Mouse (Mus musculus) layer of hippocampus, adult 8-10 months (tissue): ENCODE data around the gene Pmfbp1. TPM values are rescaled to one million over a fixed set of nuclear protein-coding genes. Genes with fewer than 3 reads are reported as not detected.
"Not testable (repeated sequence)": the region's sequence is repeated elsewhere in the genome, so short reads cannot be mapped to it uniquely, and the experiment has no call there.

Experiments
- DNase-seq, 2 experiments: peaks; one replicate each; pipeline ENCODE4 v3.0.0; 2022; ENCODE audit warnings: low spot score in 2 of 2
- total RNA-seq, 4 experiments: library from RNA; stranded (reverse); gene quantifications; 2 replicates each; pipeline ENCODE4 v1.2.4; 2022

Gene Pmfbp1
- under 1 TPM in 2 of 4 experiments, not detected in 2; 0.20 to 0.45 TPM for total RNA-seq

- no peak for DNase-seq
Measured at GRCm38 (mm10) chr8:109493727-109494126, at the start of gene Pmfbp1. TSS of gene Pmfbp1 (plus strand) at chr8:109494027.

GRCm38 (mm10) chr8:109446896-109447295, 46.9 kb upstream of the Pmfbp1 start:
- not testable (repeated sequence) for DNase-seq

DNA sequence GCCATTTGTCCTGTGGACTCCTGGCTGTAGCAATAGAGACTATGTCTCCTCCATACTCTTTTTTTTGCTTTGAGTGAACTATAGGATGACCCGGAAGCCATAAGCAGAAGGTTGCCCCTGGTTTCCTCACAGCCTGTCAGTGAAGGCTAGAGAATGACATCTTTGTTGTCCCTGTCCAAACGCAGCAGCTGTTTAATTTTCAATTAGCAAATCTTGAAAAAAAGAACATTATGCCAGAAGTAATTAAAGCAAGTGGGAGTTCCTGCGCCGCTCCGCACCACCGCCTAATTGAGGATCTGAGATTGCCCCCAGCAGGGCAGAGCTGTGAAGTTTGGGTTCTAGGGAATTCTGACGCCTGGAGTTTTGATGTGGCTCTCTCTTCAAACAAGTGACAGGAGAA, 42.8 kb upstream of the Pmfbp1 start:
- DNase-seq, result no peak

GRCm38 (mm10) chr8:109455113-109455512, 38.7 kb upstream of the Pmfbp1 start:
- no peak for DNase-seq

DNA sequence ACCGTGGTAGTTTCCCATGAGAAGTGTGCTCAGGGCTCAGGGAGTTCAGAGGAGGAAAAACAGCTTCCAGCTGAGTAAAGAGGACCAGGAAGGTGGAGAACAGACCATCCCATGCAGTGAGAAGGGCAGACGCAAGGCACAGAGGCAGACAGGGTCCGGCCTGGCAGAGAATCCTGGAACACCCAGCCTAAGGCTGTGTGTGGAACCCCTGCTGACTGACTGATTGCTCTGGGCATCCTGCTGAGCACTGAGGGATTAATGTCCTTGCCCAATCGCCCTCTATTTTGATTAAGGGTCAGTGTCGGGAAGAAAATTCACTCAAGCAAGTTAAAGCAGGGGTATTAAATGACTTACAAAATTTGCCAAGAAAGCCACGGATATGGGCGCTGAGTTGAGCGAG, 36.4 kb upstream of the Pmfbp1 start:
- DNase-seq, result no peak

- DNase-seq, result no peak
Measured at GRCm38 (mm10) chr8:109458580-109458979, 35.2 kb upstream of the Pmfbp1 start.

DNA sequence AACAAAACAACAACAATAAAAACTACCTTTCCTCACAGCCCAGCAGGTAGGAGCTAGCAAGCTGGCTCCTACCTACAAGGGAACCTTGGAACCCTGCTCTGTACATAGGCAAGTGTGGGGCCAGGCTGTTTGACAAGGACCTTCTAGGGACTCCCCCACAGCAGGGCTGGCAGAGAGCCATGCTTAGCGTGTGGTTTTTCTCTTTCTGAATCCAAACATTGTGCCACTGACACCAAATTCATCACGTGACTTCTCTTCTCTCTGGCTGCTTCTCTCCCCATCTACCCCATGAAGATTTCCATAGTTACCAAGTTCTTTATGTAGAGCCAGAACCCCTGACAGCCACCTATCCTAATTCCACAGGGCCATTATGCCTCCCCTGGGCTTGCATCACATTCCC, 30.8 kb upstream of the Pmfbp1 start:
- DNase-seq, result peak in 1 of 2 experiments; percentile 16

GRCm38 (mm10) chr8:109463677-109464313, 30.0 kb upstream of the Pmfbp1 start:
- DNase-seq, result no peak

DNA sequence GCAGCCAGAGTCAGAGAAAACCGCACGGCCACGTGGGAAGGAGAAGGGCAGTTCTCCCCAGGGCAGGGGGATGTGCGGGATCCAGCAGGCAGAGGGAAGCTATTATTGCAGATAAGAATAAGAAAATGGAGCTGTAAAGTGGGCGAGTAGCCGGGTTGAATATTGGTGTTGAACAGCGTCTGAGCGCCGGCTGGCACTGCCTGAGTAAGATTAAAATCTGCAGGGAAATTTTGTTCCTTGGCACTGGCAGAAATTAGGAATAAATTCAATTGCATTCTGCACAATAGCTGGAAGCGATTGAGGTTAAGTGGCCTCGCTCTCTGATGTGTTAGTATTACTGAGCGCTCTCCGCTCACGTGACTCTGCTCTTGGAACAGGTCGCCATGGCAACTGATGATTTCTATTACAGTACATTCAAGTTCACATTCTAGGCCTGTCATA, 29.4 kb upstream of the Pmfbp1 start:
- peak; percentile 70 to 71 for DNase-seq

DNA sequence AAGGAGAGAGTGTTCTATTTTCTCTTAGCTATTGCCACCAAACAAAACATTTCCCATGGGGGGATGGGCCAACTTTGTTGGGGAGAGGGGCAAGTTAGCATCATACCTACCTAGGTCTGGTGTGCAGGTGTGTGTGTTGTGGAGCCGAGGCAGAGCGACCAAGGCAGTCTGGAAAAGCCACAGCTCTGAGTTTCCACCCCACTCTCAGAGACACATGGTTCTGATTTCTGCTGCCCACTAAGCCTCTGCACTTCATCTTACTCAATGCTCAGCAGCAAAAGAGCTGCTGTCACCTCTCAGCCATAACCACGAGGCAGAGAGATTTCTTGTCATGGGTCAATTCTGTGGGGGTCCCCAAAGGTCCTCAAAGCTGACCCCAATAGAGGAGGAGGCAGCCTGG, 28.8 kb upstream of the Pmfbp1 start:
- DNase-seq, result no peak

DNA sequence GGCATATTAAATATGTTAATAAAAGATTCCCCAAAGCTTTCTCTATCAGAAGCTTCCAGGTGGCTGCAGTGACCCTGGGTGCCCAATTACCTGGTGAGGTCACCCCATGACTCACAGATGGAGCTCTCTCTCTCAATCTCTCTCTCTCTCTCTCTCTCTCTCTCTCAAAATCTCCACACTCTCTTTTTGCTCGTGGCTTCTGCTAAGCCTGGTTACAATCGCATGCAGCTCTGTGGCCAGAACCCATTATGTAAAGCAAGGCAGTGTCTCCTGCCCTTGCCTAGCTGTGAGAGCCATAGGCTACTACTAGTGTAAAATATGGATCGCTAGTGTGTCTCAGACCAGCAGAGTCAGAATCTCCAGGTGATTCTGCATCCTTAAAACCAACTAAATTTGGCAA, 28.1 kb upstream of the Pmfbp1 start:
- DNase-seq, result no peak

GRCm38 (mm10) chr8:109467516-109467915, 26.3 kb upstream of the Pmfbp1 start:
- no peak for DNase-seq

DNA sequence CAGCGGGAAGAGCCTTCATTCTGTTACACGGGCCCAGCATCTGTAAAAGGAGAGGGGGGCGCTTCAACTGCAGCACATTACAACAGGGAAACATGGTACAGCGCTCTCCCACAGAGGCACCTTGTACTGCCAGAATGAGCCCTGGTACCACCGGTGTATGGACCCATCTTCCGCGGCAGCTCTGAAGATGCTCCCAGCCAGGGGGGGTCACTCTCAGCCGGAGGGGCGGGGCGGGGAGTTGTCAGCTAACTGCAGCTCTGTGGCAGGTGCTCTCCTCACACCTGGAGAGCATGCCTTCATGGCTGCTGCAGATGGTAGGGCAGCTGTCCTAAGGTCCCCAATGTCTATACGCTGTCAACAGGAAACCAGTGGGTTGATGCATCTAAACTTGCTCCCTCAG, 25.7 kb upstream of the Pmfbp1 start:
- no peak for DNase-seq

DNA sequence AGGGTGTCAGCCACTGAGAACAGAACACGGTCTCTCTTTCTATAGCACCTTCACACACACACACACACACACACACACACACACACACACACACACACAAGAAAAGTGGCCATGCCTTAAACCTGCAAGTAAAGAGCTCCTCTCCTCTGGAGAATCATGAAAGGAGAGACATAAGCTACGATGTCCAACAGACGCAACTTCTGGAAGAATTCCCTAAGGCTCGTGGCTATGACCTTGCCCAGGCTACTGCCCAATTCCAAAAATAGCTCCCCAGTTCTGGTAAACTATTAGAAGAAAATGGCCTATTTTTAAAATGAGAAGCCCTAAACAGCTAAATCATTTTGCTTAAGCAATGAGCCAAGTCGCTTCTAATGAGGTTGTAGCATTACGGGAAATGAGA, 22.0 kb upstream of the Pmfbp1 start:
- no peak for DNase-seq

- no peak for DNase-seq
Measured at GRCm38 (mm10) chr8:109472400-109472799, 21.4 kb upstream of the Pmfbp1 start.

GRCm38 (mm10) chr8:109474442-109475121, 19.2 kb upstream of the Pmfbp1 start:
- DNase-seq, result no peak

DNA sequence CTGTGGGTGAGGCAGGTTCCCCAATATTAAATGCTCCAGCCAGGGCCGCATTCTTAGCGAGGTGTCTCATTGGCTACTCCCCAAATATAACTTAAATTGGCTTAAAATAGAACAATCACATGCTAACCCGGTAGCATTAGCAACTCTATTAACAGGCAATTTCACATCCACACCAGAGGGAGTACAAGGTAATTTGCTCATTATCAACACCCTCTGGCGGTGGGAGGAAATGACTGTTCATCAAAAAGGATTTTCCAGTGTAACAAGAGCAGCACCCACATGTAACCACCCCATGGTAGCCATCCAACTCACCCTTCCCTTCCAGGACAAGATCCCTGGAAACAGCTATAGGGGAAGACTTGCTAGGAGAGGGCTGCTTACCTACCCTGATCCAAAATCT, 18.4 kb upstream of the Pmfbp1 start:
- DNase-seq, result no peak

- no peak for DNase-seq
Measured at GRCm38 (mm10) chr8:109478586-109478985, 15.2 kb upstream of the Pmfbp1 start.

- no peak for DNase-seq
Measured at GRCm38 (mm10) chr8:109484741-109485140, 9.1 kb upstream of the Pmfbp1 start.

GRCm38 (mm10) chr8:109485530-109485929, 8.3 kb upstream of the Pmfbp1 start:
- DNase-seq, result no peak

DNA sequence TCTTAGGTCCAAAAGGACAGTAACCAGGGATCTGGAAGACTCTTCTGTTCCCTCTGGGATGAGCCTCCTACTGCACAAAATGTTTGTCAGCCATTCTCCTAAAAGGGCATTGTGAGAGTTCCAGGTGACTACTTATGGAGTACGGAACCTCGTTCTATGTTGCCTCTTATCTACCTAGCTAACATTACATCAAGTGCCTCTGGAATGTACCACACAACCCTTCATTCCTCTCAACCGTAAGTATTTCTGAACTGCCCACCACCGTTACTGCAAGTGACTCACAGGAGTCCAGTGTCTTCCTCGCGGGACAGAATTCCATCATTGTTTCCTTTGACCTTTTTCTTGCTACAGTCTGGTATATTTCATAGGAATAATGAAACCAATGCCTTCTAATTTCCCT, 1.0 kb upstream of the Pmfbp1 start:
- no peak for DNase-seq

GRCm38 (mm10) chr8:109494601-109495000, 774 bp downstream of the Pmfbp1 start:
- DNase-seq, result no peak

DNA sequence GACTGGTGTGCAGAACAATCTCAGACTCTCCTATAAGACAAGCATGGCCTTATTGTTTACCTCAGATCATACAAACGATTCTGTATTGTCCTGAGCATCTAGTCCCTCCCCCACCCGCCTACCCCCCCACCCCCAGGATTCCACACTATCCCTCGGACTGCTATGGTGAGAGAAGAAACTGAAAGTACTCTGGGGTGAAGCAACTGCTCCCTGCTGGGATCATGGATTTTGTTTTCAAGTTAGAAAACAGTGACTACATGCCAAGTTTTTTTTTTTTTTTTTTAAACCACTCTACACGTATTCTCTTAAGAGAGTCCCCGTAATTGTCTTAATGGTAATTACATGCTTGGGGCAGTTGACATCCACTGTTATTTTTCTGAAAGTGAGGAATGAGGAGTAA, 3.6 kb downstream of the Pmfbp1 start:
- DNase-seq, result no peak
